8 mouse cellular contexts compared by ENCODE assay signal in genomic region chr1:166000601-166001120, GRCm38 (mm10). TPM values are rescaled to one million over a fixed set of nuclear protein-coding genes. Genes with fewer than 3 reads are reported as not detected.
DNase-seq lines count a peak whose midpoint lies in the region; ATAC-seq and TF ChIP-seq lines count a peak whose summit lies in the region.

No protein-coding gene starts in this region.

- H3K4me3 ChIP-seq in forebrain, embryonic 16.5 days (replicated peaks; ENCODE audit: low read length): peak overlapping the region; percentile 97
- H3K4me3 ChIP-seq in lung, embryonic 14.5 days (ENCODE audit: low read depth, low read length): peak overlapping the region; percentile 94

- H3K4me1 ChIP-seq in forebrain, embryonic 16.5 days (replicated peaks; ENCODE audit: control insufficient read depth, insufficient read depth, low read length): peaks cover 24% of the 10 kb centered on the region
- H3K4me1 ChIP-seq in lung, embryonic 14.5 days (ENCODE audit: insufficient read depth): peaks cover 7% of the 10 kb centered on the region; the same call in 1 of the 2 replicates

- WGBS in forebrain, embryonic 16.5 days: 5% methylated on average over 7 of the region's 7 CpGs
- 11% methylated on average over 7 of the region's 7 CpGs for WGBS in lung, embryonic 14.5 days

- H3K9me3 ChIP-seq in forebrain, embryonic 16.5 days (ENCODE audit: control insufficient read depth, low read length): no peaks in the 10 kb centered on the region
- H3K9me3 ChIP-seq in lung, embryonic 14.5 days (ENCODE audit: low read depth, low read length): no peaks in the 10 kb centered on the region

- no peak for TF ChIP-seq CTCF in lung, embryonic 14.5 days (IDR thresholded peaks at IDR 0.05; ENCODE audit: low read depth)

- peak overlapping the region; percentile 99 for H3K9ac ChIP-seq in forebrain, embryonic 16.5 days (replicated peaks; ENCODE audit: low read depth, low read length)
- peak overlapping the region; percentile 92 for H3K9ac ChIP-seq in lung, embryonic 14.5 days

- no peaks in the 10 kb centered on the region for H3K27me3 ChIP-seq in forebrain, embryonic 16.5 days (replicated peaks; ENCODE audit: control insufficient read depth, insufficient read depth, low read length)
- no peaks in the 10 kb centered on the region for H3K27me3 ChIP-seq in lung, embryonic 14.5 days (ENCODE audit: insufficient read depth, low read length)

- ATAC-seq in forebrain, embryonic 16.5 days: no peak
- no peak for ATAC-seq in lung, embryonic 14.5 days (ENCODE audit: insufficient read depth)

- DNase-seq in retina, postnatal 7 days (ENCODE audit: low read depth, low spot score): peak; percentile 2
- DNase-seq in retina, postnatal 1 day: no peak
- peak; percentile 42 for DNase-seq in adrenal gland, postnatal 14 days
- peak; percentile 39 for DNase-seq in kidney, adult 9 months
- peak; percentile 25 for DNase-seq in lung, embryonic 14.5 days
- DNase-seq in ovary, postnatal 10 days (ENCODE audit: low spot score): peak; percentile 6
- no peak for DNase-seq in urinary bladder, postnatal 14 days (ENCODE audit: low spot score)

- H3K4me2 ChIP-seq in forebrain, embryonic 16.5 days (ENCODE audit: low read length): peak overlapping the region; percentile 82
- peak overlapping the region; percentile 97 for H3K4me2 ChIP-seq in lung, embryonic 14.5 days

- H3K36me3 ChIP-seq in forebrain, embryonic 16.5 days (ENCODE audit: control insufficient read depth, insufficient read depth): no peaks in the 10 kb centered on the region
- no peaks in the 10 kb centered on the region for H3K36me3 ChIP-seq in lung, embryonic 14.5 days (ENCODE audit: insufficient read depth)

- H3K27ac ChIP-seq in forebrain, embryonic 16.5 days (ENCODE audit: low read length): peak overlapping the region; percentile 95
- H3K27ac ChIP-seq in lung, embryonic 14.5 days (ENCODE audit: low read depth): peak overlapping the region; percentile 64

RNA-seq across cellular contexts. Expression of gene Pou2f1, which starts 1.8 kb away (rescaled TPM):
- 15.0 and 18.8 TPM in 2 replicates for total RNA-seq in adrenal gland, postnatal 14 days (2021)
- polyA plus RNA-seq in forebrain, embryonic 16.5 days (2015; fragmentation: Nextera tagmentation; extraction: Ambion mirVana): 22.7 and 22.9 TPM in 2 replicates
- 22.5 TPM in 2 replicates for polyA plus RNA-seq in lung, embryonic 14.5 days (2014; fragmentation: Nextera tagmentation; extraction: Ambion mirVana)

Comparison
In these comparisons a context has a peak if more than half of its experiments do, and no peak if none do; other contexts are left out.
1. DNase-seq: peak in retina, postnatal 7 days (single experiment), adrenal gland, postnatal 14 days (single experiment), kidney, adult 9 months (single experiment), lung, embryonic 14.5 days (single experiment) and ovary, postnatal 10 days (single experiment); none in retina, postnatal 1 day (single experiment) and urinary bladder, postnatal 14 days (single experiment).